Mouse (Mus musculus) liver, embryonic 13.5 days (tissue): ENCODE measurements around the gene Cfap299. TPM values are rescaled to one million over a fixed set of nuclear protein-coding genes. Genes with fewer than 3 reads are reported as not detected.

Source experiments
- ATAC-seq: fragments of 200-750 bp; cut with Nextera tagmentation; 2 replicates; pipeline ENCODE4 v1.8.0; 2017; ENCODE audit warnings: low read depth, mild to moderate bottlenecking, moderate number of reproducible peaks, moderate library complexity
- DNase-seq: peaks from one replicate; pipeline ENCODE4 v3.0.0; 2022
- H3K27ac ChIP-seq: fragments of 300-500 bp; sonication (generic); 2 replicates; pipeline ENCODE4 v1.5.1; 2015; ENCODE audit warnings: moderate library complexity, mild to moderate bottlenecking, inconsistent platforms
- H3K27me3 ChIP-seq: fragments of 300-500 bp; sonication (generic); 2 replicates; pipeline ENCODE4 v1.6.1; 2015; ENCODE audit warnings: mild to moderate bottlenecking, inconsistent platforms
- H3K36me3 ChIP-seq: fragments of 300-500 bp; sonication (generic); 2 replicates; pipeline ENCODE4 v1.6.1; 2015; ENCODE audit warnings: mild to moderate bottlenecking, inconsistent platforms
- H3K4me1 ChIP-seq: fragments of 300-500 bp; sonication (generic); replicated peaks from 2 replicates; pipeline ENCODE4 v1.6.1; 2015; ENCODE audit warnings: inconsistent platforms
- H3K4me2 ChIP-seq: fragments of 300-500 bp; sonication (generic); 2 replicates; pipeline ENCODE4 v1.6.1; 2015; ENCODE audit warnings: inconsistent platforms, mild to moderate bottlenecking, moderate library complexity
- H3K4me3 ChIP-seq: fragments of 300-500 bp; sonication (generic); replicated peaks from 2 replicates; pipeline ENCODE4 v1.5.1; 2015; ENCODE audit warnings: mild to moderate bottlenecking, inconsistent platforms
- H3K9ac ChIP-seq: fragments of 300-500 bp; sonication (generic); 2 replicates; pipeline ENCODE4 v1.6.1; 2015; ENCODE audit warnings: mild to moderate bottlenecking, inconsistent platforms
- H3K9me3 ChIP-seq: fragments of 300-500 bp; sonication (generic); replicated peaks from 2 replicates; pipeline ENCODE4 v1.6.1; 2016; ENCODE audit warnings: inconsistent platforms
- WGBS: fragments of 180-500 bp; shearing (Covaris S2); methylation state at CpG from one replicate; pipeline ENCODE4 v1.1.7; 2015; ENCODE audit not compliant: insufficient replicate concordance; 5-methylcytosine and 5-hydroxymethylcytosine counted together
- polyA plus RNA-seq: library from polyadenylated mRNA; unstranded; fragments of >200 nt; fragmentation: Nextera tagmentation; extraction: Ambion mirVana; gene quantifications from 2 replicates; pipeline ENCODE4 v1.2.1, GENCODE M21; 2015

The Cfap299 gene
- polyA plus RNA-seq, 1 experiment from 2014 or later: 0.20 TPM

- Histone ChIP-seq H3K9ac (no peak overlapping the region), H3K27ac (no peak overlapping the region), H3K36me3 (no peaks in the 10 kb centered on the region), H3K4me2 (no peak overlapping the region), H3K4me1 (no peaks in the 10 kb centered on the region), H3K4me3 (no peak overlapping the region), H3K9me3 (no peaks in the 10 kb centered on the region), H3K27me3 (no peaks in the 10 kb centered on the region)
- WGBS: 53% methylated on average over 4 of the region's 4 CpGs
- DNase-seq: no peak
- no peak for ATAC-seq
These were observed 140.9 kb downstream of the Cfap299 start for GRCm38 (mm10) chr5:98470052-98470451.

- Histone ChIP-seq H3K4me1 (no peaks in the 10 kb centered on the region), H3K27me3 (no peaks in the 10 kb centered on the region), H3K4me2 (no peak overlapping the region), H3K27ac (no peak overlapping the region), H3K36me3 (no peaks in the 10 kb centered on the region), H3K9ac (no peak overlapping the region), H3K4me3 (no peak overlapping the region), H3K9me3 (no peaks in the 10 kb centered on the region)
- 57% methylated on average over 3 of the region's 3 CpGs for WGBS
- DNase-seq: no peak
- no peak for ATAC-seq
These were observed 147.4 kb downstream of the Cfap299 start for GRCm38 (mm10) chr5:98476539-98476938.

- DNase-seq (no peak), ATAC-seq (no peak)
- H3K4me2 ChIP-seq: no peak overlapping the region
- H3K36me3 ChIP-seq: no peaks in the 10 kb centered on the region
- no peak overlapping the region for H3K27ac ChIP-seq
- no peaks in the 10 kb centered on the region for H3K9me3 ChIP-seq
- no peak overlapping the region for H3K4me3 ChIP-seq
- no peaks in the 10 kb centered on the region for H3K27me3 ChIP-seq
- H3K9ac ChIP-seq: no peak overlapping the region
- no peaks in the 10 kb centered on the region for H3K4me1 ChIP-seq
- WGBS: 73% methylated on average over 8 of the region's 8 CpGs
These were observed 148.2 kb downstream of the Cfap299 start for GRCm38 (mm10) chr5:98477261-98477660.

- H3K4me1 ChIP-seq: no peaks in the 10 kb centered on the region
- no peak overlapping the region for H3K27ac ChIP-seq
- no peak overlapping the region for H3K4me3 ChIP-seq
- WGBS: 65% methylated on average over 5 of the region's 5 CpGs
- no peaks in the 10 kb centered on the region for H3K9me3 ChIP-seq
- DNase-seq: no peak
- ATAC-seq: no peak
- no peak overlapping the region for H3K9ac ChIP-seq
- no peaks in the 10 kb centered on the region for H3K27me3 ChIP-seq
- no peak overlapping the region for H3K4me2 ChIP-seq
- no peaks in the 10 kb centered on the region for H3K36me3 ChIP-seq
These were observed 154.4 kb downstream of the Cfap299 start for GRCm38 (mm10) chr5:98483507-98483906.

- Histone ChIP-seq H3K9ac (no peak overlapping the region), H3K9me3 (no peaks in the 10 kb centered on the region), H3K27ac (no peak overlapping the region), H3K4me3 (no peak overlapping the region), H3K4me2 (no peak overlapping the region), H3K36me3 (no peaks in the 10 kb centered on the region), H3K4me1 (no peaks in the 10 kb centered on the region), H3K27me3 (no peaks in the 10 kb centered on the region)
- ATAC-seq (no peak), DNase-seq (no peak)
- 71% methylated on average over 1 of the region's 1 CpGs for WGBS
These were observed 156.1 kb downstream of the Cfap299 start for GRCm38 (mm10) chr5:98485189-98485588.

GRCm38 (mm10) chr5:98498317-98498716 lies 169.2 kb downstream of the Cfap299 start:
- Histone ChIP-seq H3K4me2 (no peak overlapping the region), H3K4me3 (no peak overlapping the region), H3K36me3 (no peaks in the 10 kb centered on the region), H3K9ac (no peak overlapping the region), H3K27ac (no peak overlapping the region), H3K4me1 (no peaks in the 10 kb centered on the region), H3K27me3 (no peaks in the 10 kb centered on the region), H3K9me3 (no peaks in the 10 kb centered on the region)
- no peak for ATAC-seq
- WGBS: 59% methylated on average over 4 of the region's 4 CpGs
- no peak for DNase-seq

- ATAC-seq (no peak), DNase-seq (no peak)
- 64% methylated on average over 7 of the region's 7 CpGs for WGBS
- Histone ChIP-seq H3K27ac (no peak overlapping the region), H3K4me3 (no peak overlapping the region), H3K9me3 (no peaks in the 10 kb centered on the region), H3K9ac (no peak overlapping the region), H3K36me3 (no peaks in the 10 kb centered on the region), H3K4me2 (no peak overlapping the region), H3K27me3 (no peaks in the 10 kb centered on the region), H3K4me1 (no peaks in the 10 kb centered on the region)
These were observed 187.1 kb downstream of the Cfap299 start for GRCm38 (mm10) chr5:98516214-98516613.

GRCm38 (mm10) chr5:98520118-98520517 lies 191.0 kb downstream of the Cfap299 start:
- no peak overlapping the region for H3K4me3 ChIP-seq
- DNase-seq (no peak), ATAC-seq (no peak)
- WGBS: 57% methylated on average over 2 of the region's 2 CpGs
- no peak overlapping the region for H3K4me2 ChIP-seq
- no peak overlapping the region for H3K27ac ChIP-seq
- H3K9me3 ChIP-seq: no peaks in the 10 kb centered on the region
- no peak overlapping the region for H3K9ac ChIP-seq
- H3K27me3 ChIP-seq: no peaks in the 10 kb centered on the region
- no peaks in the 10 kb centered on the region for H3K36me3 ChIP-seq
- H3K4me1 ChIP-seq: no peaks in the 10 kb centered on the region

- no peak for DNase-seq
- Histone ChIP-seq H3K27me3 (no peaks in the 10 kb centered on the region), H3K36me3 (no peaks in the 10 kb centered on the region), H3K4me1 (no peaks in the 10 kb centered on the region), H3K4me2 (no peak overlapping the region), H3K9ac (no peak overlapping the region), H3K27ac (no peak overlapping the region), H3K9me3 (no peaks in the 10 kb centered on the region), H3K4me3 (no peak overlapping the region)
- WGBS: 68% methylated on average over 7 of the region's 7 CpGs
- ATAC-seq: no peak
These were observed 193.3 kb downstream of the Cfap299 start for GRCm38 (mm10) chr5:98522270-98522977.

- Histone ChIP-seq H3K27me3 (no peaks in the 10 kb centered on the region), H3K4me1 (no peaks in the 10 kb centered on the region), H3K4me3 (no peak overlapping the region), H3K9me3 (no peaks in the 10 kb centered on the region), H3K36me3 (no peaks in the 10 kb centered on the region), H3K4me2 (no peak overlapping the region), H3K9ac (no peak overlapping the region), H3K27ac (no peak overlapping the region)
- WGBS: 57% methylated on average over 7 of the region's 7 CpGs
- ATAC-seq (no peak), DNase-seq (no peak)
These were observed 193.9 kb downstream of the Cfap299 start for GRCm38 (mm10) chr5:98523050-98523449.

- 50% methylated on average over 1 of the region's 1 CpGs for WGBS
- no peak overlapping the region for H3K4me3 ChIP-seq
- H3K36me3 ChIP-seq: no peaks in the 10 kb centered on the region
- no peak overlapping the region for H3K9ac ChIP-seq
- H3K4me1 ChIP-seq: no peaks in the 10 kb centered on the region
- H3K4me2 ChIP-seq: no peak overlapping the region
- no peak overlapping the region for H3K27ac ChIP-seq
- ATAC-seq (no peak), DNase-seq (no peak)
- no peaks in the 10 kb centered on the region for H3K27me3 ChIP-seq
- H3K9me3 ChIP-seq: no peaks in the 10 kb centered on the region
These were observed 194.7 kb downstream of the Cfap299 start for GRCm38 (mm10) chr5:98523783-98524182.

- Histone ChIP-seq H3K9ac (no peak overlapping the region), H3K27me3 (no peaks in the 10 kb centered on the region), H3K4me1 (no peaks in the 10 kb centered on the region), H3K36me3 (no peaks in the 10 kb centered on the region), H3K27ac (no peak overlapping the region), H3K4me3 (no peak overlapping the region), H3K9me3 (no peaks in the 10 kb centered on the region), H3K4me2 (no peak overlapping the region)
- ATAC-seq (no peak), DNase-seq (no peak)
- 46% methylated on average over 1 of the region's 1 CpGs for WGBS
These were observed 212.2 kb downstream of the Cfap299 start for GRCm38 (mm10) chr5:98541333-98541732.
